Mouse (Mus musculus): ENCODE data around the gene Cux2. TPM values are rescaled to one million over a fixed set of nuclear protein-coding genes. Genes with fewer than 3 reads are reported as not detected.

Gene Cux2
- polyA plus RNA-seq, 1 experiment from 2014 or later: 9.0 TPM

- no peaks in the 10 kb centered on the region for H3K36me3 ChIP-seq (ENCODE audit: control insufficient read depth, insufficient read depth, low read length)
- H3K4me3 ChIP-seq (ENCODE audit: low read depth, low read length): no peak overlapping the region
- no peak overlapping the region for H3K9ac ChIP-seq (replicated peaks; ENCODE audit: low read depth, low read length)
- no peak overlapping the region for H3K27ac ChIP-seq (ENCODE audit: low read length)
- no peak for ATAC-seq (ENCODE audit: insufficient number of reproducible peaks, insufficient read depth, low FRiP score, low read depth)
- H3K9me3 ChIP-seq (ENCODE audit: control insufficient read depth, low read depth, low read length): 0 out of 2 replicates have a peak, but pooled peaks cover 3% of the 10 kb centered on the region
- 90% methylated on average over 11 of the region's 11 CpGs for WGBS
- H3K4me1 ChIP-seq (ENCODE audit: control insufficient read depth, insufficient read depth, low read length): no peaks in the 10 kb centered on the region
- no peaks in the 10 kb centered on the region for H3K27me3 ChIP-seq (ENCODE audit: control insufficient read depth, insufficient read depth, low read length)
- no peak overlapping the region for H3K4me2 ChIP-seq (replicated peaks; ENCODE audit: low read depth, low read length)
These were observed 24.8 kb downstream of the Cux2 start for GRCm38 (mm10) chr5:122025117-122025516.

- Histone ChIP-seq H3K9ac (replicated peaks; ENCODE audit: low read depth, low read length) (no peak overlapping the region), H3K4me3 (ENCODE audit: low read depth, low read length) (no peak overlapping the region), H3K36me3 (ENCODE audit: control insufficient read depth, insufficient read depth, low read length) (no peaks in the 10 kb centered on the region), H3K4me1 (ENCODE audit: control insufficient read depth, insufficient read depth, low read length) (peaks cover 6% of the 10 kb centered on the region; the same call in 1 of the 2 replicates), H3K27ac (ENCODE audit: low read length) (no peak overlapping the region), H3K4me2 (replicated peaks; ENCODE audit: low read depth, low read length) (no peak overlapping the region), H3K27me3 (ENCODE audit: control insufficient read depth, insufficient read depth, low read length) (no peaks in the 10 kb centered on the region), H3K9me3 (ENCODE audit: control insufficient read depth, low read depth, low read length) (0 out of 2 replicates have a peak, but pooled peaks cover 3% of the 10 kb centered on the region)
- ATAC-seq (ENCODE audit: insufficient number of reproducible peaks, insufficient read depth, low FRiP score, low read depth): no peak
- WGBS: 63% methylated on average over 17 of the region's 17 CpGs
These were observed 30.6 kb downstream of the Cux2 start for GRCm38 (mm10) chr5:122019288-122019687.

- Histone ChIP-seq H3K4me2 (replicated peaks; ENCODE audit: low read depth, low read length) (no peak overlapping the region), H3K27ac (ENCODE audit: low read length) (no peak overlapping the region), H3K9me3 (ENCODE audit: control insufficient read depth, low read depth, low read length) (0 out of 2 replicates have a peak, but pooled peaks cover under 1% of the 10 kb centered on the region), H3K4me1 (ENCODE audit: control insufficient read depth, insufficient read depth, low read length) (peaks cover 6% of the 10 kb centered on the region; the same call in 1 of the 2 replicates), H3K27me3 (ENCODE audit: control insufficient read depth, insufficient read depth, low read length) (no peaks in the 10 kb centered on the region), H3K4me3 (ENCODE audit: low read depth, low read length) (no peak overlapping the region), H3K36me3 (ENCODE audit: control insufficient read depth, insufficient read depth, low read length) (no peaks in the 10 kb centered on the region), H3K9ac (replicated peaks; ENCODE audit: low read depth, low read length) (no peak overlapping the region)
- ATAC-seq (ENCODE audit: insufficient number of reproducible peaks, insufficient read depth, low FRiP score, low read depth): no peak
- 28% methylated on average over 9 of the region's 9 CpGs for WGBS
These were observed 32.1 kb downstream of the Cux2 start for GRCm38 (mm10) chr5:122017778-122018177.

- no peaks in the 10 kb centered on the region for H3K36me3 ChIP-seq (ENCODE audit: control insufficient read depth, insufficient read depth, low read length)
- H3K4me2 ChIP-seq (replicated peaks; ENCODE audit: low read depth, low read length): no peak overlapping the region
- no peaks in the 10 kb centered on the region for H3K27me3 ChIP-seq (ENCODE audit: control insufficient read depth, insufficient read depth, low read length)
- H3K27ac ChIP-seq (ENCODE audit: low read length): no peak overlapping the region
- H3K4me1 ChIP-seq (ENCODE audit: control insufficient read depth, insufficient read depth, low read length): peaks cover 6% of the 10 kb centered on the region; the same call in 1 of the 2 replicates
- ATAC-seq (ENCODE audit: insufficient number of reproducible peaks, insufficient read depth, low FRiP score, low read depth): no peak
- H3K9me3 ChIP-seq (ENCODE audit: control insufficient read depth, low read depth, low read length): no peaks in the 10 kb centered on the region
- H3K9ac ChIP-seq (replicated peaks; ENCODE audit: low read depth, low read length): no peak overlapping the region
- 43% methylated on average over 13 of the region's 13 CpGs for WGBS
- no peak overlapping the region for H3K4me3 ChIP-seq (ENCODE audit: low read depth, low read length)
These were observed 32.6 kb downstream of the Cux2 start for GRCm38 (mm10) chr5:122017269-122017668.

- no peak overlapping the region for H3K9ac ChIP-seq (replicated peaks; ENCODE audit: low read depth, low read length)
- 60% methylated on average over 6 of the region's 6 CpGs for WGBS
These were observed 33.2 kb downstream of the Cux2 start for GRCm38 (mm10) chr5:122016744-122017143.

GRCm38 (mm10) chr5:122015149-122015548 is 34.8 kb downstream of the Cux2 start:
- Histone ChIP-seq H3K4me2 (replicated peaks; ENCODE audit: low read depth, low read length) (no peak overlapping the region), H3K9me3 (ENCODE audit: control insufficient read depth, low read depth, low read length) (no peaks in the 10 kb centered on the region), H3K4me1 (ENCODE audit: control insufficient read depth, insufficient read depth, low read length) (peaks cover 6% of the 10 kb centered on the region; the same call in 1 of the 2 replicates), H3K36me3 (ENCODE audit: control insufficient read depth, insufficient read depth, low read length) (no peaks in the 10 kb centered on the region), H3K27ac (ENCODE audit: low read length) (no peak overlapping the region), H3K4me3 (ENCODE audit: low read depth, low read length) (no peak overlapping the region), H3K9ac (replicated peaks; ENCODE audit: low read depth, low read length) (no peak overlapping the region), H3K27me3 (ENCODE audit: control insufficient read depth, insufficient read depth, low read length) (no peaks in the 10 kb centered on the region)
- 83% methylated on average over 17 of the region's 17 CpGs for WGBS
- no peak for ATAC-seq (ENCODE audit: insufficient number of reproducible peaks, insufficient read depth, low FRiP score, low read depth)

More at GRCm38 (mm10) chr5:122016744-122017143, 33.2 kb downstream of the Cux2 start:
- no peaks in the 10 kb centered on the region for H3K36me3 ChIP-seq (ENCODE audit: control insufficient read depth, insufficient read depth, low read length)
- no peak overlapping the region for H3K4me2 ChIP-seq (replicated peaks; ENCODE audit: low read depth, low read length)
- no peak overlapping the region for H3K4me3 ChIP-seq (ENCODE audit: low read depth, low read length)
- no peak for ATAC-seq (ENCODE audit: insufficient number of reproducible peaks, insufficient read depth, low FRiP score, low read depth)
- H3K27me3 ChIP-seq (ENCODE audit: control insufficient read depth, insufficient read depth, low read length): no peaks in the 10 kb centered on the region
- H3K27ac ChIP-seq (ENCODE audit: low read length): no peak overlapping the region
- H3K9me3 ChIP-seq (ENCODE audit: control insufficient read depth, low read depth, low read length): no peaks in the 10 kb centered on the region
- peaks cover 6% of the 10 kb centered on the region; the same call in 1 of the 2 replicates for H3K4me1 ChIP-seq (ENCODE audit: control insufficient read depth, insufficient read depth, low read length)

GRCm38 (mm10) chr5:122014671-122015070 is 35.2 kb downstream of the Cux2 start:
- Histone ChIP-seq H3K4me1 (ENCODE audit: control insufficient read depth, insufficient read depth, low read length) (peaks cover 6% of the 10 kb centered on the region; the same call in 1 of the 2 replicates), H3K27ac (ENCODE audit: low read length) (no peak overlapping the region), H3K4me3 (ENCODE audit: low read depth, low read length) (no peak overlapping the region), H3K27me3 (ENCODE audit: control insufficient read depth, insufficient read depth, low read length) (no peaks in the 10 kb centered on the region), H3K9ac (replicated peaks; ENCODE audit: low read depth, low read length) (no peak overlapping the region), H3K36me3 (ENCODE audit: control insufficient read depth, insufficient read depth, low read length) (no peaks in the 10 kb centered on the region), H3K4me2 (replicated peaks; ENCODE audit: low read depth, low read length) (no peak overlapping the region), H3K9me3 (ENCODE audit: control insufficient read depth, low read depth, low read length) (no peaks in the 10 kb centered on the region)
- WGBS: 86% methylated on average over 8 of the region's 8 CpGs
- ATAC-seq (ENCODE audit: insufficient number of reproducible peaks, insufficient read depth, low FRiP score, low read depth): no peak

- 41% methylated on average over 9 of the region's 9 CpGs for WGBS
- Histone ChIP-seq H3K9ac (replicated peaks; ENCODE audit: low read depth, low read length) (no peak overlapping the region), H3K4me2 (replicated peaks; ENCODE audit: low read depth, low read length) (no peak overlapping the region), H3K27me3 (ENCODE audit: control insufficient read depth, insufficient read depth, low read length) (no peaks in the 10 kb centered on the region), H3K27ac (ENCODE audit: low read length) (no peak overlapping the region), H3K4me3 (ENCODE audit: low read depth, low read length) (no peak overlapping the region), H3K36me3 (ENCODE audit: control insufficient read depth, insufficient read depth, low read length) (no peaks in the 10 kb centered on the region), H3K4me1 (ENCODE audit: control insufficient read depth, insufficient read depth, low read length) (no peaks in the 10 kb centered on the region), H3K9me3 (ENCODE audit: control insufficient read depth, low read depth, low read length) (no peaks in the 10 kb centered on the region)
- no peak for ATAC-seq (ENCODE audit: insufficient number of reproducible peaks, insufficient read depth, low FRiP score, low read depth)
These were observed 38.6 kb downstream of the Cux2 start for GRCm38 (mm10) chr5:122011289-122011688.

GRCm38 (mm10) chr5:122007946-122008441 is 41.9 kb downstream of the Cux2 start:
- no peaks in the 10 kb centered on the region for H3K9me3 ChIP-seq (ENCODE audit: control insufficient read depth, low read depth, low read length)
- ATAC-seq (ENCODE audit: insufficient number of reproducible peaks, insufficient read depth, low FRiP score, low read depth): no peak
- whole genome bisulfite sequencing: 80% methylated on average over 10 of the region's 10 CpGs

More at GRCm38 (mm10) chr5:122007946-122008441, 41.9 kb downstream of the Cux2 start:
- H3K36me3 ChIP-seq (ENCODE audit: control insufficient read depth, insufficient read depth, low read length): no peaks in the 10 kb centered on the region
- no peak overlapping the region for H3K4me2 ChIP-seq (replicated peaks; ENCODE audit: low read depth, low read length)
- no peaks in the 10 kb centered on the region for H3K4me1 ChIP-seq (ENCODE audit: control insufficient read depth, insufficient read depth, low read length)
- no peaks in the 10 kb centered on the region for H3K27me3 ChIP-seq (ENCODE audit: control insufficient read depth, insufficient read depth, low read length)
- no peak overlapping the region for H3K4me3 ChIP-seq (ENCODE audit: low read depth, low read length)
- H3K9ac ChIP-seq (replicated peaks; ENCODE audit: low read depth, low read length): no peak overlapping the region
- H3K27ac ChIP-seq (ENCODE audit: low read length): no peak overlapping the region

Measured in stomach, embryonic 14.5 days (tissue).